Mouse (Mus musculus): ENCODE data around the gene Orm2. TPM values are rescaled to one million over a fixed set of nuclear protein-coding genes. Genes with fewer than 3 reads are reported as not detected.

The Orm2 gene
- total and polyA plus RNA-seq, 3 experiments, result not detected

GRCm38 (mm10) chr4:63388029-63388428 is 25.8 kb downstream of the Orm2 start:
- H3K9me3 ChIP-seq (replicated peaks; ENCODE audit: low read length), result no peaks in the 10 kb centered on the region
- peaks cover 54 to 94% of the 10 kb centered on the region in 2 experiments for H3K4me1 ChIP-seq (ENCODE audit: control insufficient read depth in 1 of 2, insufficient read depth in 2 of 2)
- dilution Hi-C loops (cut with MboI; ENCODE audit: extremely low pct_ligation_motif_present, extremely low pct_unique_long_range_greater_than_20kb, low sequenced_read_pairs), result no loop called here
- in situ Hi-C loops (cut with MboI; ENCODE audit: low pct_ligation_motif_present, low pct_unique_long_range_greater_than_20kb, low sequenced_read_pairs), result no loop called here
- H3K4me3 ChIP-seq (replicated peaks in 1 of 3; ENCODE audit: low read depth in 2 of 3, low read length in 2 of 3, poor library complexity in 1 of 3), result no peak overlapping the region
- H3K27me3 ChIP-seq (replicated peaks), result no peaks in the 10 kb centered on the region
- TF ChIP-seq CTCF (conservative IDR thresholded peaks at IDR 0.05 in 1 of 2, IDR thresholded peaks at IDR 0.05 in 1 of 2; ENCODE audit: low read depth in 2 of 2, low read length in 2 of 2), result no peak
- TF ChIP-seq RCOR1 (conservative IDR thresholded peaks at IDR 0.05; ENCODE audit: low read depth, low read length), result no peak
- TF ChIP-seq RAD21 (IDR thresholded peaks at IDR 0.05; ENCODE audit: low read depth, low read length), result no peak
- no peak for TF ChIP-seq JUND (conservative IDR thresholded peaks at IDR 0.05; ENCODE audit: low read depth, low read length)
- no peak for TF ChIP-seq MEF2A (IDR thresholded peaks at IDR 0.05; ENCODE audit: borderline replicate concordance, low read depth, low read length)
- TF ChIP-seq MYC (IDR thresholded peaks at IDR 0.05; ENCODE audit: low read depth, low read length), result no peak
- no peak for TF ChIP-seq MAZ (IDR thresholded peaks at IDR 0.05; ENCODE audit: low read depth, low read length)
- no peak for TF ChIP-seq ETS1 (conservative IDR thresholded peaks at IDR 0.05; ENCODE audit: low read depth, low read length)
- no peak; the same call in 1 of the 2 replicates for TF ChIP-seq MXI1 (IDR thresholded peaks at IDR 0.05; ENCODE audit: low read depth, low read length)
- H3K9ac ChIP-seq (ENCODE audit: insufficient read depth, low read depth), result 0 out of 2 replicates have a peak overlapping the region, but pooled peaks have one; percentile 12
- no peak for DNase-seq (ENCODE audit: extremely low read depth)
- peaks cover 71 to 90% of the 10 kb centered on the region in 2 experiments for H3K36me3 ChIP-seq (replicated peaks in 1 of 2; ENCODE audit: control insufficient read depth in 1 of 2, insufficient read depth in 1 of 2, low read length in 1 of 2)
- H3K27ac ChIP-seq (ENCODE audit: insufficient read depth, low read depth), result peak overlapping the region; percentile 98
- peaks cover 42% of the 10 kb centered on the region for H3K79me2 ChIP-seq (replicated peaks; ENCODE audit: control insufficient read depth, extremely low read depth, insufficient read depth, poor library complexity, severe bottlenecking)
- H3K4me2 ChIP-seq (ENCODE audit: insufficient read depth, low read depth, poor library complexity, severe bottlenecking), result 0 out of 2 replicates have a peak overlapping the region, but pooled peaks have one; percentile 10

- peaks cover 54% of the 10 kb centered on the region for H3K79me2 ChIP-seq (replicated peaks; ENCODE audit: control insufficient read depth, extremely low read depth, insufficient read depth, poor library complexity, severe bottlenecking)
- peak overlapping the region in 1 of 3 experiments; percentile 17 for H3K4me3 ChIP-seq (replicated peaks in 1 of 3; ENCODE audit: low read depth in 2 of 3, low read length in 2 of 3, poor library complexity in 1 of 3)
- no peaks in the 10 kb centered on the region for H3K9me3 ChIP-seq (replicated peaks; ENCODE audit: low read length)
- no peak for TF ChIP-seq UBTF (IDR thresholded peaks at IDR 0.05; ENCODE audit: low read depth, low read length)
- no peak for TF ChIP-seq ZKSCAN1 (IDR thresholded peaks at IDR 0.05; ENCODE audit: borderline replicate concordance, low read depth, low read length)
- TF ChIP-seq TCF12 (IDR thresholded peaks at IDR 0.05; ENCODE audit: low read depth, low read length), result no peak
- TF ChIP-seq ETS1 (conservative IDR thresholded peaks at IDR 0.05; ENCODE audit: low read depth, low read length), result peak; percentile 44
- TF ChIP-seq CHD2 (IDR thresholded peaks at IDR 0.05; ENCODE audit: low read length), result no peak; the same call in 1 of the 2 replicates
- 0 out of 2 replicates have a peak, but pooled peaks have one; percentile 34 for TF ChIP-seq MAX (IDR thresholded peaks at IDR 0.05; ENCODE audit: low read length)
- no peak; the same call in 1 of the 2 replicates for TF ChIP-seq BHLHE40 (IDR thresholded peaks at IDR 0.05; ENCODE audit: low read depth, low read length)
- TF ChIP-seq PAX5 (IDR thresholded peaks at IDR 0.05; ENCODE audit: low read length), result no peak
- no peak; the same call in none of the 2 replicates for TF ChIP-seq SIN3A (IDR thresholded peaks at IDR 0.05; ENCODE audit: low read length)
- TF ChIP-seq MEF2A (IDR thresholded peaks at IDR 0.05; ENCODE audit: borderline replicate concordance, low read depth, low read length), result peak; percentile 38; the same call in 1 of the 2 replicates
- TF ChIP-seq CTCF (conservative IDR thresholded peaks at IDR 0.05 in 1 of 2, IDR thresholded peaks at IDR 0.05 in 1 of 2; ENCODE audit: low read depth in 2 of 2, low read length in 2 of 2), result peak in 1 of 2 experiments; percentile 22; a peak in 2 of 4 replicates
- peak; percentile 57 for TF ChIP-seq EP300 (IDR thresholded peaks at IDR 0.05; ENCODE audit: low read length)
- TF ChIP-seq POLR2AphosphoS2 (IDR thresholded peaks at IDR 0.05; ENCODE audit: low read depth, low read length), result no peak
- TF ChIP-seq ELF1 (IDR thresholded peaks at IDR 0.05; ENCODE audit: low read depth, low read length), result no peak
- peak; percentile 76; the same call in 1 of the 2 replicates for TF ChIP-seq CHD1 (IDR thresholded peaks at IDR 0.05; ENCODE audit: low read depth, low read length)
- 0 out of 2 replicates have a peak, but pooled peaks have one; percentile 32 for TF ChIP-seq RCOR1 (conservative IDR thresholded peaks at IDR 0.05; ENCODE audit: low read depth, low read length)
- TF ChIP-seq KAT2A (IDR thresholded peaks at IDR 0.05; ENCODE audit: insufficient replicate concordance, low read length), result 0 out of 2 replicates have a peak, but pooled peaks have one; percentile 17
- TF ChIP-seq E2F4 (IDR thresholded peaks at IDR 0.05; ENCODE audit: insufficient replicate concordance, low read depth, low read length), result no peak
- TF ChIP-seq ZMIZ1 (IDR thresholded peaks at IDR 0.05; ENCODE audit: low read depth, low read length), result 0 out of 2 replicates have a peak, but pooled peaks have one; percentile 24
- TF ChIP-seq MXI1 (IDR thresholded peaks at IDR 0.05; ENCODE audit: low read depth, low read length), result peak; percentile 24; the same call in 1 of the 2 replicates
- peak; percentile 27; the same call in 1 of the 2 replicates for TF ChIP-seq MAZ (IDR thresholded peaks at IDR 0.05; ENCODE audit: low read depth, low read length)
- no peak for TF ChIP-seq ZNF384 (IDR thresholded peaks at IDR 0.05; ENCODE audit: low read depth, low read length)
- no peak for TF ChIP-seq JUND (conservative IDR thresholded peaks at IDR 0.05; ENCODE audit: low read depth, low read length)
- TF ChIP-seq MAFK (IDR thresholded peaks at IDR 0.05; ENCODE audit: insufficient replicate concordance, low read length), result 0 out of 2 replicates have a peak, but pooled peaks have one; percentile 39
- H3K4me1 ChIP-seq (ENCODE audit: control insufficient read depth in 1 of 2, insufficient read depth in 2 of 2), result peaks cover 59 to 97% of the 10 kb centered on the region in 2 experiments
- in situ Hi-C loops (cut with MboI; ENCODE audit: low pct_ligation_motif_present, low pct_unique_long_range_greater_than_20kb, low sequenced_read_pairs), result no loop called here
- peak overlapping the region; percentile 52 for H3K4me2 ChIP-seq (ENCODE audit: insufficient read depth, low read depth, poor library complexity, severe bottlenecking)
- no peaks in the 10 kb centered on the region for H3K27me3 ChIP-seq (replicated peaks)
- peak overlapping the region; percentile 98 for H3K27ac ChIP-seq (ENCODE audit: insufficient read depth, low read depth)
- H3K36me3 ChIP-seq (replicated peaks in 1 of 2; ENCODE audit: control insufficient read depth in 1 of 2, insufficient read depth in 1 of 2, low read length in 1 of 2), result peaks cover 69 to 90% of the 10 kb centered on the region in 2 experiments
- peak; percentile 81 for DNase-seq (ENCODE audit: extremely low read depth)
- peak overlapping the region; percentile 14 for H3K9ac ChIP-seq (ENCODE audit: insufficient read depth, low read depth)
- dilution Hi-C loops (cut with MboI; ENCODE audit: extremely low pct_ligation_motif_present, extremely low pct_unique_long_range_greater_than_20kb, low sequenced_read_pairs), result no loop called here
Measured at GRCm38 (mm10) chr4:63389121-63389886, 27.1 kb downstream of the Orm2 start.

All from CH12.LX (cell line).